Mouse (Mus musculus): ENCODE data around the gene Cst8. TPM values are rescaled to one million over a fixed set of nuclear protein-coding genes. Genes with fewer than 3 reads are reported as not detected.
"Not testable (repeated sequence)": the region's sequence is repeated elsewhere in the genome, so short reads cannot be mapped to it uniquely, and the experiment has no call there.

The Cst8 gene
- polyA plus RNA-seq (2015; fragmentation: Nextera tagmentation; extraction: Ambion mirVana): 35.6 and 46.3 TPM in 2 replicates

DNA sequence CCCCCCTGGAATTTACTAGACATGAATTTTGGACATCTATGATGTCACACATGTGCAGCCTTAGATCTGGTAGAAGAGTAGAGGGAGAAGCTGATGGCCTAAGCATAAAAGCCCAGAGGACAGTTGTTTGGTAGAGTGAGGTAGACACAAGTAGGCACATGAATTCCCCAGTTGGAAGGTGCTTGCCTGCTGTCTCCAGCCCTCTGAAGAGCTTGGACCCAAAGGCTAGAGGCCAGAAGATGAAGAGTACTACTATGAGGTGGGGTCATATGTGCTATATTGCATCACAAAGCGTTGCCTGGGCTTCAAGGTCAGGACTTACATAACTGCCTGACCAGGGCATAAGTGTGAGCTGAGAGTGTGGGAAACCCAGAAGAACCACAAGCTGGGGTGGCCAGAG lies at the start of gene Cst8:
TSS of gene Cst8 (plus strand) at position 301 of the 400 bp plus-strand sequence.
- 84% methylated on average over 1 of the region's 1 CpGs for WGBS
- Histone ChIP-seq H3K36me3 (ENCODE audit: control insufficient read depth, insufficient read depth, low read length) (no peaks in the 10 kb centered on the region), H3K4me2 (replicated peaks; ENCODE audit: low read depth) (no peak within 1 kb of the TSS), H3K4me1 (replicated peaks; ENCODE audit: control insufficient read depth, insufficient read depth) (no peaks in the 10 kb centered on the region), H3K27me3 (ENCODE audit: control insufficient read depth, insufficient read depth, low read length) (no peaks in the 10 kb centered on the region), H3K9me3 (ENCODE audit: control insufficient read depth, low read length) (no peaks in the 10 kb centered on the region), H3K9ac (ENCODE audit: low read length) (no peak within 1 kb of the TSS), H3K27ac (replicated peaks) (no peak within 1 kb of the TSS), H3K4me3 (ENCODE audit: low read depth, low read length) (no peak within 1 kb of the TSS)
- TF ChIP-seq EP300 (optimal IDR thresholded peaks at IDR 0.05) (no peak), CTCF (IDR thresholded peaks at IDR 0.05; ENCODE audit: low read depth) (no peak)
- ATAC-seq (ENCODE audit: low FRiP score, low TSS enrichment) (no peak), DNase-seq (ENCODE audit: low spot score) (no peak)

DNA sequence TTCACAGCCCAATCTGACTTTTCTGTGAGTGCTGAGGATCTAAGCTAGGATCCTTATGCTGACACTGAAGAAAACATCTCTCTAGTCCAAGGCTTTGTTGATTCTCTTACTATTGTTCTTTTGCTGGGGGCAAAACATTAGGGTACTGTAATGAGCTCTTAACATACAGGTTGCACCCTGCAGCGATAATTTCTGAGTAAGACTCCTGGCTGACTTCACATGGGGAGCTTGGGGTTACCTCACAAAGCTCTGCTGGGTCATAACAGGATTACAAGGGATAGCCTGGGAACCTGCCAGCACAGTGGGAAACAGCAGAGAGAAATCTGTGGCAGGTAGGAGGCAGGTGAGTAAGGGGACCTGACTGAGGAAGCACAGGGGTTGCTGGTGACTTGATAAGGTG lies 48.5 kb upstream of the Cst8 start, which contains the start of gene Cstl1:
TSS of gene Cstl1 (plus strand) at position 301 of the 400 bp plus-strand sequence.
- Histone ChIP-seq H3K4me2 (replicated peaks; ENCODE audit: low read depth) (no peak within 1 kb of the TSS), H3K4me1 (replicated peaks; ENCODE audit: control insufficient read depth, insufficient read depth) (no peaks in the 10 kb centered on the region), H3K36me3 (ENCODE audit: control insufficient read depth, insufficient read depth, low read length) (no peaks in the 10 kb centered on the region), H3K27me3 (ENCODE audit: control insufficient read depth, insufficient read depth, low read length) (no peaks in the 10 kb centered on the region), H3K9me3 (ENCODE audit: control insufficient read depth, low read length) (no peaks in the 10 kb centered on the region), H3K9ac (ENCODE audit: low read length) (no peak within 1 kb of the TSS), H3K4me3 (ENCODE audit: low read depth, low read length) (no peak within 1 kb of the TSS), H3K27ac (replicated peaks) (no peak within 1 kb of the TSS)
- DNase-seq (ENCODE audit: low spot score): no peak
- WGBS: 80% methylated on average over 1 of the region's 1 CpGs
- no peak for ATAC-seq (ENCODE audit: low FRiP score, low TSS enrichment)
- TF ChIP-seq EP300 (optimal IDR thresholded peaks at IDR 0.05): no peak
- no peak for TF ChIP-seq CTCF (IDR thresholded peaks at IDR 0.05; ENCODE audit: low read depth)

DNA sequence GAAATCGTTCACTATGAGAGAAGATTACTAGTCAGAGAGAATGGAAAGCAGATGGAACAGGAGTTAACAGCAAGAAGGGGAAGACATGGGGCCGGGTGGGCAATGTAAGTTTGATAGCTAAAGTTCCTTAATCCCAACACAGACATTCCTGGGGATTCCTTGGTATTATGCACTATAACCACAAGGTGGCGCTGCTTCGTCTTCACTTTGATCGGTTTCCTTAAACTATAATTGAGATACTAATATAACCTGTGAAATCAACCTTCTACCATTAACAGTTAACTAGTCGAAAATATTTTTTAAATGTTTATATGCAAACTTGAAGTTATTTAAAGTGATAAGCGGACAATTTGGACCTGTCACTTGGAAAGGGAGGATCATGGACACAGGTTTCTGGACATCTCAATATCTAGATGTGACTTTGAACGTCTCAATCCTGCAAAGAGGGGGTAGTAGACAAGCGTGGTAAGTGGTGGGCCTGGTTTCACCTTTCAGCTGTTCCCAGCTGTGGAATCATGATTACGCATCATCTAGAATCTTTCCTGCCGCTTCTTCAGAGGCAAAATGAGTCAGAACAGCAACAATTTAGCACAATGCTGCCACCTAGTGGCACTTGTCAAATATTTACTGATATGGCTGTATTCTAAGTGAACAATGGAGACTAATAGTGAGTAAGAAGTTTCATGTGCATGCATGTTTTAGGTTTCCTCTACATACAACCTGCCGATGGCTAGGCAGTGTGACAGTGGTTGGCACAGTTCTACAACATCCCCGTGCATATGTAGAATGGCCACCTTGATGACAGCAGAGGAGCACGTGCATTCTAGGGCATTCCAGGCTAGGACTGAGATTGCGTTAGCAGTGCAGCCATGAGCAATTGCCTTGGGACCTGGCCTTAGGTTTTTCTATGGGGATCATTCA lies 46.4 kb upstream of the Cst8 start:
- Histone ChIP-seq H3K4me3 (ENCODE audit: low read depth, low read length) (peak overlapping the region; percentile 21), H3K4me1 (replicated peaks; ENCODE audit: control insufficient read depth, insufficient read depth) (no peaks in the 10 kb centered on the region), H3K27ac (replicated peaks) (no peak overlapping the region), H3K4me2 (replicated peaks; ENCODE audit: low read depth) (peak overlapping the region; percentile 42), H3K36me3 (ENCODE audit: control insufficient read depth, insufficient read depth, low read length) (no peaks in the 10 kb centered on the region), H3K9ac (ENCODE audit: low read length) (no peak overlapping the region), H3K9me3 (ENCODE audit: control insufficient read depth, low read length) (no peaks in the 10 kb centered on the region), H3K27me3 (ENCODE audit: control insufficient read depth, insufficient read depth, low read length) (no peaks in the 10 kb centered on the region)
- TF ChIP-seq EP300 (optimal IDR thresholded peaks at IDR 0.05) (no peak), CTCF (IDR thresholded peaks at IDR 0.05; ENCODE audit: low read depth) (peak; percentile 83)
- WGBS: 16% methylated on average over 15 of the region's 15 CpGs
- ATAC-seq (ENCODE audit: low FRiP score, low TSS enrichment) (peak; percentile 74), DNase-seq (ENCODE audit: low spot score) (peak; percentile 64)

DNA sequence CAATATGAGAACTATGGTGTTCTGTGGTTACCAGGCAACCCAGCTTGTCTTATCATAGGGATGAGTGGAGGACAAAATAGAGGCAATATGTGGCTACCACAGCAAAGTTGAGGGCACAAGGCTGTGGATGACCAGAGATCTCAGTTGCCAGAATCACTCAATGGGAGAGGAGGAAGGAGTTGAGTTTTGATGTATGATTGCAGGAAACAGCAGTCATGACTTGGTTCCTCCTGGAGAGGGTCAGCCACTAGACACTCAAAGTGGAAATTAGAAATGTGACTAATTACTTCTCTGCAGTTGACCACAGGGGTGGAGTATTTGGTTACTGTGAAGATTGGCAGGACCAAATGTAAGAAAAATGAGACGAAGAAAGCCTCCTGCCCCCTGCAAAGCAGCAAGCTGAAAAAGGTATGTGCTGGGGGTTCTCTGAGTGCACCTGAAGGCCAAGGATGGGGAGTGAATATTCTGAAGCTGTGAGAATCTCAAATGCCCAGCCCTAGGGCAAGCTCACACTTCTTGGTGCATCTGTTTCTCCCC lies 44.2 kb upstream of the Cst8 start:
- Histone ChIP-seq H3K27me3 (ENCODE audit: control insufficient read depth, insufficient read depth, low read length) (no peaks in the 10 kb centered on the region), H3K9me3 (ENCODE audit: control insufficient read depth, low read length) (no peaks in the 10 kb centered on the region), H3K4me1 (replicated peaks; ENCODE audit: control insufficient read depth, insufficient read depth) (no peaks in the 10 kb centered on the region), H3K27ac (replicated peaks) (no peak overlapping the region), H3K9ac (ENCODE audit: low read length) (no peak overlapping the region), H3K4me2 (replicated peaks; ENCODE audit: low read depth) (no peak overlapping the region), H3K36me3 (ENCODE audit: control insufficient read depth, insufficient read depth, low read length) (no peaks in the 10 kb centered on the region), H3K4me3 (ENCODE audit: low read depth, low read length) (no peak overlapping the region)
- TF ChIP-seq EP300 (optimal IDR thresholded peaks at IDR 0.05) (no peak), CTCF (IDR thresholded peaks at IDR 0.05; ENCODE audit: low read depth) (no peak)
- ATAC-seq (ENCODE audit: low FRiP score, low TSS enrichment) (no peak), DNase-seq (ENCODE audit: low spot score) (no peak)
- 63% methylated on average over 1 of the region's 1 CpGs for WGBS

DNA sequence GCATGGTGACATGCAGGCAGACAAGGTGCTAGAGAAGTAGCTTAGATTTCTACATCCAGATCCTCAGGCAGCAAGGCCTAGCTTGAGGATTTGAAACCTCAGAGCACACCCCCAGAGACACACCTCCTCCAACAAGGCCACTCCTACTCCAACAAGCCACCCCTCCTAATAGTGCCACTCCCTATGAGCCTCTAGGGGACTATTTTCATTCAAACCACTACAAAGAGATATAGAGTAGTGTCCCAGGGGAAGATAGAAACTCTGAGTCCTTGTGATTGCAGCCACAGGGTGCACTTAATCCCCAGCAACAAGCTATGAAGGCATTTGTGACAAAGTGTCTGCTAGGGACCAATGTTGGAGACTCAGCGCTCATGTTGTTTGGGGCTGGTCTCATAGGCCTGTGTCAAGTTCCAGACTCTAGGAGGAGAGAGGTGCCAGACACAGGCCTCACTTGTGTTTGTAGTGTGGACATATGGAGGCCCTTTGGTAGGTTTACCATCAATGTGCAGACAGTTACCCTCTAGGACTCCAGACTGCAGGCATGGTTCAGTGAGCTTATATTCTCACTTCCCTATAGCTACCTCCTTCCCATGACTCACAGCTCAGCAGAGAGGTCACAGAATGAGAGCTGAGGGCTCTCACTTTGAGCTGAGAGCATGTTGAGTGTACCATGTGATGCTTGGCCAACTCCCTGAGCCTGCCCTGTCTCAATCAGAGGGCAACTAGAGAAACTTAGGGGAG lies 34.8 kb upstream of the Cst8 start:
- H3K27ac ChIP-seq (replicated peaks): no peak overlapping the region
- H3K9me3 ChIP-seq (ENCODE audit: control insufficient read depth, low read length): no peaks in the 10 kb centered on the region
- no peaks in the 10 kb centered on the region for H3K4me1 ChIP-seq (replicated peaks; ENCODE audit: control insufficient read depth, insufficient read depth)
- 100% methylated on average over 1 of the region's 1 CpGs for WGBS
- no peak for TF ChIP-seq CTCF (IDR thresholded peaks at IDR 0.05; ENCODE audit: low read depth)
- no peak for TF ChIP-seq EP300 (optimal IDR thresholded peaks at IDR 0.05)
- no peak for DNase-seq (ENCODE audit: low spot score)
- no peaks in the 10 kb centered on the region for H3K27me3 ChIP-seq (ENCODE audit: control insufficient read depth, insufficient read depth, low read length)
- H3K36me3 ChIP-seq (ENCODE audit: control insufficient read depth, insufficient read depth, low read length): no peaks in the 10 kb centered on the region
- H3K4me3 ChIP-seq (ENCODE audit: low read depth, low read length): no peak overlapping the region
- H3K4me2 ChIP-seq (replicated peaks; ENCODE audit: low read depth): no peak overlapping the region
- no peak for ATAC-seq (ENCODE audit: low FRiP score, low TSS enrichment)
- H3K9ac ChIP-seq (ENCODE audit: low read length): no peak overlapping the region

DNA sequence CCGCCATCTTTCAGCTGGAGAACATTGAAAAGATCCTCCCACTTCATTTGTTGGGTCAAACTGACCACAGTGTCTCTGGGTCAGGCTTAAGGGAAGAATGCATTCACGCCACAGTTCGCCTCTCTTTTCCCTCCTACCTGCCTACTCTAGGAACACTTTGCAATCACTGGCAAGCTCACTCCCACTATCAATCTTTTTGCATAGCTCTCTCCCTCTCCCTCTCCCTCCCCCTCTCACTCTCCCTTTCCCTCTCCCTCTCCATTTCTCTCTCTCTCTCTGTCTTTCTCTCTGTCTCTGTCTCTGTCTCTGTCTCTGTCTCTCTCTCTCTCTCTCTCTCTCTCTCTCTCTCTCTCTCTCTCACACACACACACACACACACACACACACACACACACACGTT lies 27.2 kb upstream of the Cst8 start, which contains the start of gene Cst11:
TSS of gene Cst11 (minus strand) at position 101 of the 400 bp plus-strand sequence.
- not testable (repeated sequence) for H3K9ac ChIP-seq (ENCODE audit: low read length); ATAC-seq (ENCODE audit: low FRiP score, low TSS enrichment); H3K9me3 ChIP-seq (ENCODE audit: control insufficient read depth, low read length); H3K27me3 ChIP-seq (ENCODE audit: control insufficient read depth, insufficient read depth, low read length); H3K4me3 ChIP-seq (ENCODE audit: low read depth, low read length); H3K4me1 ChIP-seq (replicated peaks; ENCODE audit: control insufficient read depth, insufficient read depth); H3K27ac ChIP-seq (replicated peaks); DNase-seq (ENCODE audit: low spot score); H3K4me2 ChIP-seq (replicated peaks; ENCODE audit: low read depth); H3K36me3 ChIP-seq (ENCODE audit: control insufficient read depth, insufficient read depth, low read length)
- 88% methylated on average over 4 of the region's 4 CpGs for WGBS

All from stomach, postnatal 0 days (tissue).